Comparison of ENCODE assay signal across 17 mouse cellular contexts in the genomic region with DNA sequence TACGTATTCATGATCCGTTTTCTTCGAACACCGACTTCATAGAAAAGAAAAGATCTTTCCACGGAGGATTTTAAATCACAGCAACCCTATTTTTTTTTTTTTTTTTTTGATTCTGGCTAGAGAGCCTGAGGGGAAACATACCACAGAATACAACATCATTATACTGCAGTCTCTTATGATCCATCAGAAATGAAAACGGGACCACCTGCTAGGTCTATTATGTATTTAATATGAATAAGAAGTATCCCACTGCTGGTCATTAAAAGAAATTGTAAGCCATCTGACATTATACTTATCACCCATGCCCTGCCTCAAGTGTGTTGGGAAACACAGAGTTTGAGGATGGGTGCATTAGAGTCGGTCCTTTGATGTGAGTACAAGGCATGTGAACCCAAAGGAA.
"Had no signal": no experiment of that assay in that cellular context is flagged by ENCODE, and none has a peak within 500 bp of the region (broad histone marks: within the 10 kb centered on the region; RNA-seq: fewer than 3 reads in every experiment).

No protein-coding gene starts in this region.

- DNase-seq: liver, postnatal 0 days; lung, adult 2 months; lung, postnatal 14 days; lung, postnatal 36 days; right cerebral cortex, postnatal 14 days; thymus, adult 2 months; thymus, postnatal 25 days; thymus, postnatal 4 days had no signal

- H3K4me2 ChIP-seq: liver, embryonic 15.5 days; lung, embryonic 15.5 days; midbrain, embryonic 12.5 days; midbrain, embryonic 15.5 days; stomach, embryonic 15.5 days had no signal

- H3K9ac ChIP-seq: liver, embryonic 15.5 days; liver, postnatal 0 days; lung, embryonic 15.5 days; midbrain, embryonic 12.5 days; midbrain, embryonic 15.5 days; stomach, embryonic 15.5 days had no signal

- H3K36me3 ChIP-seq: liver, embryonic 15.5 days; lung, embryonic 15.5 days; midbrain, embryonic 12.5 days; midbrain, embryonic 15.5 days; stomach, embryonic 15.5 days had no signal

- H3K9me3 ChIP-seq: liver, embryonic 15.5 days; lung, embryonic 15.5 days; megakaryocyte, embryonic 14.5 days; midbrain, embryonic 12.5 days; midbrain, embryonic 15.5 days; stomach, embryonic 15.5 days had no signal

- ATAC-seq: liver, postnatal 0 days; lung, postnatal 0 days; midbrain, embryonic 15.5 days had no signal

- H3K27ac ChIP-seq: liver, embryonic 15.5 days; lung, embryonic 15.5 days; macrophage; midbrain, embryonic 12.5 days; midbrain, embryonic 15.5 days; stomach, embryonic 15.5 days; stomach, postnatal 0 days had no signal

- H3K4me3 ChIP-seq: liver, embryonic 15.5 days; lung, embryonic 15.5 days; megakaryocyte, embryonic 14.5 days; midbrain, embryonic 12.5 days; midbrain, embryonic 15.5 days; stomach, embryonic 15.5 days had no signal

- H3K4me1 ChIP-seq: liver, embryonic 15.5 days; lung, embryonic 15.5 days; megakaryocyte, embryonic 14.5 days; midbrain, embryonic 12.5 days; midbrain, embryonic 15.5 days; stomach, embryonic 15.5 days had no signal

- H3K27me3 ChIP-seq: liver, embryonic 15.5 days; lung, embryonic 15.5 days; megakaryocyte, embryonic 14.5 days; midbrain, embryonic 12.5 days; midbrain, embryonic 15.5 days; stomach, embryonic 15.5 days had no signal
